Mouse (Mus musculus) heart, postnatal 4 days (tissue): ENCODE results near the gene Oas1f. TPM values are rescaled to one million over a fixed set of nuclear protein-coding genes. Genes with fewer than 3 reads are reported as not detected.
"Not testable (repeated sequence)": the region's sequence is repeated elsewhere in the genome, so short reads cannot be mapped to it uniquely, and the experiment has no call there.

Experiments
- DNase-seq: peaks from one replicate; pipeline ENCODE4 v3.0.0; 2021
- total RNA-seq, 2 experiments: library from RNA; stranded (reverse); gene quantifications; 2 replicates each; pipeline ENCODE4 v1.2.3; 2021

Oas1f gene
- total RNA-seq, 2 experiments from 2014 or later, result not detected

GRCm38 (mm10) chr5:120871469-120871868, 24.3 kb downstream of the Oas1f start:
- DNase-seq, result no peak

GRCm38 (mm10) chr5:120876839-120877238, 29.7 kb downstream of the Oas1f start:
- not testable (repeated sequence) for DNase-seq

GRCm38 (mm10) chr5:120877407-120877806, 30.2 kb downstream of the Oas1f start:
- DNase-seq, result not testable (repeated sequence)

- not testable (repeated sequence) for DNase-seq
Measured at GRCm38 (mm10) chr5:120878803-120879202, 31.6 kb downstream of the Oas1f start.

GRCm38 (mm10) chr5:120881681-120882080, 34.5 kb downstream of the Oas1f start:
- DNase-seq, result not testable (repeated sequence)

- not testable (repeated sequence) for DNase-seq
Measured at GRCm38 (mm10) chr5:120887413-120887812, 40.2 kb downstream of the Oas1f start, which contains the start of gene Oas1g. Oas1g (minus strand) TSS chr5:120887613.

GRCm38 (mm10) chr5:120887831-120888230, 40.7 kb downstream of the Oas1f start:
- no peak for DNase-seq

GRCm38 (mm10) chr5:120888294-120888815, 41.2 kb downstream of the Oas1f start:
- DNase-seq, result not testable (repeated sequence)

- DNase-seq, result no peak
Measured at GRCm38 (mm10) chr5:120890026-120890425, 42.9 kb downstream of the Oas1f start.

- no peak for DNase-seq
Measured at GRCm38 (mm10) chr5:120890991-120891390, 43.8 kb downstream of the Oas1f start.

- not testable (repeated sequence) for DNase-seq
Measured at GRCm38 (mm10) chr5:120891566-120892242, 44.5 kb downstream of the Oas1f start.

- no peak for DNase-seq
Measured at GRCm38 (mm10) chr5:120892243-120892660, 45.1 kb downstream of the Oas1f start.

- DNase-seq, result not testable (repeated sequence)
Measured at GRCm38 (mm10) chr5:120893866-120894265, 46.7 kb downstream of the Oas1f start.

- DNase-seq, result not testable (repeated sequence)
Measured at GRCm38 (mm10) chr5:120894692-120895091, 47.5 kb downstream of the Oas1f start.

GRCm38 (mm10) chr5:120895231-120895900, 48.2 kb downstream of the Oas1f start:
- no peak for DNase-seq

- no peak for DNase-seq
Measured at GRCm38 (mm10) chr5:120898307-120898706, 51.1 kb downstream of the Oas1f start.

GRCm38 (mm10) chr5:120898726-120899125, 51.6 kb downstream of the Oas1f start:
- DNase-seq, result no peak

- DNase-seq, result no peak
Measured at GRCm38 (mm10) chr5:120900666-120901065, 53.5 kb downstream of the Oas1f start.

GRCm38 (mm10) chr5:120902056-120902455, 54.9 kb downstream of the Oas1f start:
- no peak for DNase-seq

GRCm38 (mm10) chr5:120906791-120907733, 59.9 kb downstream of the Oas1f start, which contains the start of gene Oas1a:
Oas1a (minus strand) TSS chr5:120907521.
- DNase-seq, result not testable (repeated sequence)
